Mouse (Mus musculus) small intestine, adult 10 weeks (tissue): ENCODE data around the gene Olfr1410. TPM values are rescaled to one million over a fixed set of nuclear protein-coding genes. Genes with fewer than 3 reads are reported as not detected.

Experiments used
- polyA plus RNA-seq: library from polyadenylated mRNA; stranded (reverse); fragments of 350-450 nt; fragmentation: Illumina TruSeq; extraction: RNeasy Lipid Tissue Mini Kit (QIAGEN cat#74804); gene quantifications from one replicate; pipeline ENCODE4 v1.2.3, GENCODE M21; 2014; ENCODE audit warnings: low replicate concordance

Olfr1410 gene
- not detected for polyA plus RNA-seq

GRCm38 (mm10) chr1:92605482-92605881, at the start of gene Olfr1410:
Gene Olfr1410 (plus strand): TSS chr1:92605782.

GRCm38 (mm10) chr1:92571022-92571421, 34.6 kb upstream of the Olfr1410 start, which contains the start of gene Olfr1413:
Gene Olfr1413 (plus strand): TSS chr1:92571322.

GRCm38 (mm10) chr1:92585479-92585878, 20.1 kb upstream of the Olfr1410 start, which contains the start of gene Olfr1412:
Gene Olfr1412 (plus strand): TSS chr1:92585779.

GRCm38 (mm10) chr1:92594111-92594510, 11.5 kb upstream of the Olfr1410 start, which contains the start of gene Olfr1411:
Gene Olfr1411 (plus strand): TSS chr1:92594411.

GRCm38 (mm10) chr1:92617488-92617887, 11.9 kb downstream of the Olfr1410 start, which contains the start of gene Olfr12:
Gene Olfr12 (plus strand): TSS chr1:92617788.

GRCm38 (mm10) chr1:92641514-92642272, 36.1 kb downstream of the Olfr1410 start, which contains the start of gene Cops9:
Gene Cops9 (minus strand): TSS chr1:92641985.

GRCm38 (mm10) chr1:92648673-92649072, 43.1 kb downstream of the Olfr1410 start, which contains the start of gene Otos:
Gene Otos (minus strand): TSS chr1:92648841.

Other genes starting within 250 kb of the Olfr1410 start
- gene Ndufa10, start 131.9 kb upstream of the Olfr1410 start, polyA plus RNA-seq = 149 TPM
- gene Olfr1416, start 120.7 kb upstream of the Olfr1410 start, polyA plus RNA-seq = not detected
- not detected for gene Olfr1415, start 109.7 kb upstream of the Olfr1410 start, polyA plus RNA-seq
- gene Olfr1414, start 87.1 kb upstream of the Olfr1410 start, polyA plus RNA-seq = not detected
- not detected for gene Olfr1413, start 34.5 kb upstream of the Olfr1410 start, polyA plus RNA-seq
- not detected for gene Olfr1412, start 20.0 kb upstream of the Olfr1410 start, polyA plus RNA-seq
- not detected for gene Olfr1411, start 11.4 kb upstream of the Olfr1410 start, polyA plus RNA-seq
- not detected for gene Olfr12, start 12.0 kb downstream of the Olfr1410 start, polyA plus RNA-seq
- gene Cops9, start 36.2 kb downstream of the Olfr1410 start, polyA plus RNA-seq = 35.3 TPM
- not detected for gene Otos, start 43.1 kb downstream of the Olfr1410 start, polyA plus RNA-seq
- not detected for gene Gpc1, start 225.9 kb downstream of the Olfr1410 start, polyA plus RNA-seq